In the genomic region with DNA sequence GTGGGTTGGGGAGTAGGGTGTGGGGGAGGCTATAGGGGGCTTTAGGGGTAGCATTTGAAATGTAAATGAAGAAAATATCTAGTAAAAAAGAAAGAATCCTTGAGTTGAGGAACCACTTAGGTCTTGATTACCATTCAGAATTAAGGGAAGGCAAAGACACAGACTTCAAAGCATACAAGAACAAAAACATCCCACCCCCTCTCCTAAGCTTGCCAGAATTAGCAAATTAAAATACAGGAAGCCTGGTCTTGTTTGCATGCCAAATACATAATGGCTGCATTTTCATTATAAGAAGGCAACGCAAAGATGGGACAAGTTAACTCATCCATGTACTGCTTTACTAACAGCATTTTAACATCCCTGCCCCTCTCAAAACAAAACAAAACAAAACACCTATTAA, we compare ENCODE assay signal across 12 mouse cellular contexts.
"Had no signal": no experiment of that assay in that cellular context is flagged by ENCODE, and none has a peak within 500 bp of the region (broad histone marks: within the 10 kb centered on the region; RNA-seq: fewer than 3 reads in every experiment).

No protein-coding gene starts in this region.

- H3K4me2 ChIP-seq: limb, embryonic 12.5 days; liver, embryonic 13.5 days; midbrain, embryonic 13.5 days; stomach, embryonic 15.5 days had no signal

- DNase-seq: kidney, adult 8-10 months; kidney, postnatal 25 days; layer of hippocampus, postnatal 36 days; liver; liver, embryonic 13.5 days; liver, postnatal 0 days; lung, postnatal 36 days; right cerebral cortex, postnatal 14 days; thymus, postnatal 4 days had no signal

- H3K9ac ChIP-seq: limb, embryonic 12.5 days; liver, embryonic 13.5 days; liver, postnatal 0 days; midbrain, embryonic 13.5 days; stomach, embryonic 15.5 days had no signal

- H3K27me3 ChIP-seq: limb, embryonic 12.5 days; liver, embryonic 13.5 days; midbrain, embryonic 13.5 days; stomach, embryonic 15.5 days had no signal

- H3K4me3 ChIP-seq: limb, embryonic 12.5 days; liver, embryonic 13.5 days; midbrain, embryonic 13.5 days; stomach, embryonic 15.5 days had no signal

- H3K9me3 ChIP-seq: limb, embryonic 12.5 days; liver, embryonic 13.5 days; midbrain, embryonic 13.5 days; stomach, embryonic 15.5 days had no signal

- ATAC-seq: liver, postnatal 0 days; midbrain, embryonic 13.5 days had no signal

- H3K4me1 ChIP-seq: limb, embryonic 12.5 days; liver, embryonic 13.5 days; midbrain, embryonic 13.5 days; stomach, embryonic 15.5 days had no signal

- H3K36me3 ChIP-seq: limb, embryonic 12.5 days; liver, embryonic 13.5 days; midbrain, embryonic 13.5 days; stomach, embryonic 15.5 days had no signal

- H3K27ac ChIP-seq: limb, embryonic 12.5 days; liver, embryonic 13.5 days; midbrain, embryonic 13.5 days; stomach, embryonic 15.5 days had no signal
